Comparison of ENCODE assay signal across 8 mouse cellular contexts in the genomic region with DNA sequence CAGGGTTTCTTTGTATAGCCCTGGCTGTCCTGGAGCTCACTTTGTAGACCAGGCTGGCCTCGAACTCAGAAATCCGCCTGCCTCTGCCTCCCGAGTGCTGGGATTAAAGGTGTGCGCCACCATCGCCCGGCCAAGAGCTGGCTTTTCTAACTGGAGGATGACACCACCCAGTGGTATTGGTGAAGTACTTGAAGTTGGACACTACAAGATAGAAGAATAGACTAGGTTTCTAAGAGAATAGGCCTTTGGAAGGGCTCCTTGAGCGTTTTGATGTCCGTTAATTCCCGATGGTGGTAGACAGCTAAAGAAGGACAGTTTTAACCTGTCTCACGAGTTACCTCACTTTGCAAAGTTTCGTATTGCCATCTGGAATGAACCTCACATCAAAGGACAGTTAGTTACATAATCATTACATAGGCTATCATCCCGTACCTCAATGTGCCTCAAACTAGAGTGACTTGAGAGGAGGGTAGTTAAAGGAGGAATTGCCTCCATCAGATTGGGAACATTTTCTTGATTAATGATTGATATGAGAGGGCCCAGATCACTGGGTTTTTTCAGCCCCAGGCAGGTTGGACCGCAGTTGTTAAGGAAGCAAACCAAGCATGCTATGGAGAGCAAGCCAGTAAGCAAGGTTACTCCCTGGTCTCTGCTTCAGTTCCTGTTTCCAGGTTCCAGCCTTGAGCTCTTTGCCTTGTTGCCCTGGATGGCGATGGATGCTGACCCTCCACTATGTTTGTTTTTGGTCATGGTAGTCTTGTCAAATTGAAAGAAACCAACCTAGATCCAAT. TPM values are rescaled to one million over a fixed set of nuclear protein-coding genes. Genes with fewer than 3 reads are reported as not detected.
DNase-seq lines count a peak whose midpoint lies in the region; ATAC-seq and TF ChIP-seq lines count a peak whose summit lies in the region.

No protein-coding gene starts in this region.

- no peaks in the 10 kb centered on the region for H3K27me3 ChIP-seq in thymus, adult 2 months (ENCODE audit: control insufficient read depth, insufficient read depth, low read length)
- H3K27me3 ChIP-seq in heart, postnatal 0 days (ENCODE audit: control insufficient read depth, insufficient read depth, low read length), result no peaks in the 10 kb centered on the region
- no peaks in the 10 kb centered on the region for H3K27me3 ChIP-seq in limb, embryonic 10.5 days (ENCODE audit: low read depth, poor library complexity, severe bottlenecking)
- H3K27me3 ChIP-seq in midbrain, embryonic 10.5 days (ENCODE audit: low read depth, poor library complexity, severe bottlenecking), result no peaks in the 10 kb centered on the region
- no peaks in the 10 kb centered on the region for H3K27me3 ChIP-seq in stomach, embryonic 15.5 days (replicated peaks)

- no peak overlapping the region for H3K27ac ChIP-seq in thymus, adult 2 months (ENCODE audit: control insufficient read depth, insufficient read depth, low read length)
- H3K27ac ChIP-seq in heart, postnatal 0 days (ENCODE audit: low read depth), result peak overlapping the region; percentile 88; the same call in 1 of the 2 replicates
- peak overlapping the region; percentile 97 for H3K27ac ChIP-seq in limb, embryonic 10.5 days
- H3K27ac ChIP-seq in midbrain, embryonic 10.5 days (replicated peaks), result peak overlapping the region; percentile 98
- no peak overlapping the region for H3K27ac ChIP-seq in stomach, embryonic 15.5 days

- H3K4me1 ChIP-seq in thymus, adult 2 months (replicated peaks; ENCODE audit: control insufficient read depth, insufficient read depth, low read length), result peaks cover 3% of the 10 kb centered on the region
- H3K4me1 ChIP-seq in heart, postnatal 0 days (ENCODE audit: control insufficient read depth, insufficient read depth), result 0 out of 2 replicates have a peak, but pooled peaks cover 9% of the 10 kb centered on the region
- H3K4me1 ChIP-seq in limb, embryonic 10.5 days, result peaks cover 5% of the 10 kb centered on the region
- H3K4me1 ChIP-seq in midbrain, embryonic 10.5 days, result peaks cover 17% of the 10 kb centered on the region
- H3K4me1 ChIP-seq in stomach, embryonic 15.5 days, result peaks cover 6% of the 10 kb centered on the region; the same call in 1 of the 2 replicates

- H3K9me3 ChIP-seq in heart, postnatal 0 days (replicated peaks; ENCODE audit: control insufficient read depth, low read length), result no peaks in the 10 kb centered on the region
- H3K9me3 ChIP-seq in limb, embryonic 10.5 days (replicated peaks), result no peaks in the 10 kb centered on the region
- no peaks in the 10 kb centered on the region for H3K9me3 ChIP-seq in midbrain, embryonic 10.5 days (replicated peaks)
- H3K9me3 ChIP-seq in stomach, embryonic 15.5 days, result no peaks in the 10 kb centered on the region

- TF ChIP-seq EP300 in heart, postnatal 0 days (IDR thresholded peaks at IDR 0.05; ENCODE audit: low read depth), result no peak

- WGBS in thymus, adult 2 months, result 46% methylated on average over 14 of the region's 14 CpGs
- WGBS in heart, postnatal 0 days, result 61% methylated on average over 14 of the region's 14 CpGs
- 75% methylated on average over 14 of the region's 14 CpGs for WGBS in limb, embryonic 10.5 days
- 74% methylated on average over 14 of the region's 14 CpGs for WGBS in midbrain, embryonic 10.5 days
- WGBS in stomach, embryonic 15.5 days, result 55% methylated on average over 14 of the region's 14 CpGs

- H3K9ac ChIP-seq in heart, postnatal 0 days (replicated peaks; ENCODE audit: low read depth, low read length), result peak overlapping the region; percentile 77
- peak overlapping the region; percentile 86; the same call in 1 of the 2 replicates for H3K9ac ChIP-seq in stomach, embryonic 15.5 days

- DNase-seq in thymus, adult 2 months, result peak; percentile 18
- DNase-seq in thymus, adult 18-20 months, result no peak
- peak; percentile 27 for DNase-seq in heart, postnatal 0 days (ENCODE audit: low spot score)
- peak; percentile 36 for DNase-seq in limb, embryonic 10.5 days (ENCODE audit: low spot score)
- peak; percentile 21 for DNase-seq in midbrain, embryonic 10.5 days (ENCODE audit: low spot score)
- DNase-seq in urinary bladder, postnatal 25 days (ENCODE audit: low spot score), result no peak

- H3K36me3 ChIP-seq in thymus, adult 2 months (ENCODE audit: control insufficient read depth, insufficient read depth, low read length), result no peaks in the 10 kb centered on the region
- no peaks in the 10 kb centered on the region for H3K36me3 ChIP-seq in heart, postnatal 0 days (replicated peaks; ENCODE audit: control insufficient read depth, insufficient read depth, low read length)
- peaks cover 13% of the 10 kb centered on the region for H3K36me3 ChIP-seq in limb, embryonic 10.5 days
- H3K36me3 ChIP-seq in midbrain, embryonic 10.5 days, result peaks cover 25% of the 10 kb centered on the region
- H3K36me3 ChIP-seq in stomach, embryonic 15.5 days, result no peaks in the 10 kb centered on the region

- peak; percentile 52; the same call in 1 of the 2 replicates for ATAC-seq in common myeloid progenitor, adult 5-6 weeks (replicated peaks; ENCODE audit: low read depth, poor library complexity, severe bottlenecking)
- ATAC-seq in heart, postnatal 0 days (ENCODE audit: insufficient read depth, low read depth), result no peak
- no peak for ATAC-seq in stomach, embryonic 15.5 days (ENCODE audit: insufficient read depth, low FRiP score, low read depth)

- peak overlapping the region; percentile 70 for H3K4me2 ChIP-seq in heart, postnatal 0 days (ENCODE audit: low read depth, low read length)
- H3K4me2 ChIP-seq in stomach, embryonic 15.5 days, result peak overlapping the region; percentile 66

- no peak for TF ChIP-seq POLR2A in thymus, adult 2 months (IDR thresholded peaks at IDR 0.05; ENCODE audit: control insufficient read depth, extremely low read depth, insufficient read depth, low read length, poor library complexity)

- no peak for TF ChIP-seq CTCF in thymus, adult 2 months (IDR thresholded peaks at IDR 0.05; ENCODE audit: borderline replicate concordance, control insufficient read depth, extremely low read depth, insufficient read depth, low read length, poor library complexity)
- TF ChIP-seq CTCF in heart, postnatal 0 days (IDR thresholded peaks at IDR 0.05; ENCODE audit: low read depth), result peak; percentile 19; the same call in 1 of the 2 replicates

- H3K4me3 ChIP-seq in thymus, adult 2 months (ENCODE audit: control insufficient read depth, insufficient read depth, low read length), result peak overlapping the region; percentile 71
- peak overlapping the region; percentile 84 for H3K4me3 ChIP-seq in heart, postnatal 0 days (ENCODE audit: low read depth, low read length)
- H3K4me3 ChIP-seq in limb, embryonic 10.5 days, result peak overlapping the region; percentile 78
- H3K4me3 ChIP-seq in midbrain, embryonic 10.5 days, result peak overlapping the region; percentile 83
- H3K4me3 ChIP-seq in stomach, embryonic 15.5 days (replicated peaks), result peak overlapping the region; percentile 72

RNA-seq across cellular contexts. Expression of gene Mipol1, which starts 1.1 kb away (rescaled TPM):
- polyA plus RNA-seq in thymus, adult 2 months (2012; rRNA removed), result 1.3 and 1.5 TPM in 2 replicates
- 16.4 and 18.9 TPM in 2 replicates for total RNA-seq in common myeloid progenitor, adult 5-6 weeks (2017)
- total RNA-seq in heart, postnatal 0 days (2014; rRNA removed; ENCODE audit: low replicate concordance), result 4.9 and 5.9 TPM in 2 replicates
- 6.9 and 7.4 TPM in 2 replicates for polyA plus RNA-seq in heart, postnatal 0 days (2015; fragmentation: Nextera tagmentation; extraction: Ambion mirVana)
- 10.6 and 12.5 TPM in 2 replicates for polyA plus RNA-seq in limb, embryonic 10.5 days (2016; fragmentation: Nextera tagmentation; extraction: Ambion mirVana)
- 7.8 and 8.9 TPM in 2 replicates for polyA plus RNA-seq in midbrain, embryonic 10.5 days (2016; fragmentation: Nextera tagmentation; extraction: Ambion mirVana)
- polyA plus RNA-seq in stomach, embryonic 15.5 days (2015; fragmentation: Nextera tagmentation; extraction: Ambion mirVana), result 10.0 and 11.2 TPM in 2 replicates

RNA-seq across cellular contexts. Expression of gene Prps1l3, which starts 1.1 kb away (rescaled TPM):
- polyA plus RNA-seq in thymus, adult 2 months (2012; rRNA removed), result 25.5 and 27.5 TPM in 2 replicates
- 118 and 119 TPM in 2 replicates for total RNA-seq in common myeloid progenitor, adult 5-6 weeks (2017)
- 29.7 and 31.2 TPM in 2 replicates for total RNA-seq in heart, postnatal 0 days (2014; rRNA removed; ENCODE audit: low replicate concordance)
- polyA plus RNA-seq in heart, postnatal 0 days (2015; fragmentation: Nextera tagmentation; extraction: Ambion mirVana), result 18.6 and 19.3 TPM in 2 replicates
- 85.5 and 87.5 TPM in 2 replicates for polyA plus RNA-seq in limb, embryonic 10.5 days (2016; fragmentation: Nextera tagmentation; extraction: Ambion mirVana)
- 74.9 and 83.9 TPM in 2 replicates for polyA plus RNA-seq in midbrain, embryonic 10.5 days (2016; fragmentation: Nextera tagmentation; extraction: Ambion mirVana)
- 63.5 and 63.9 TPM in 2 replicates for polyA plus RNA-seq in stomach, embryonic 15.5 days (2015; fragmentation: Nextera tagmentation; extraction: Ambion mirVana)

RNA-seq across cellular contexts. Expression of gene Slc25a21, which starts 34.0 kb away (rescaled TPM):
- polyA plus RNA-seq in thymus, adult 2 months (2012; rRNA removed), result 0.03 TPM in 1 of 2 replicates, not detected in the other
- total RNA-seq in common myeloid progenitor, adult 5-6 weeks (2017), result 24.2 and 27.9 TPM in 2 replicates
- total RNA-seq in heart, postnatal 0 days (2014; rRNA removed; ENCODE audit: low replicate concordance), result not detected in 2 replicates
- 0.05 and 0.31 TPM in 2 replicates for polyA plus RNA-seq in heart, postnatal 0 days (2015; fragmentation: Nextera tagmentation; extraction: Ambion mirVana)
- 1.6 and 2.1 TPM in 2 replicates for polyA plus RNA-seq in limb, embryonic 10.5 days (2016; fragmentation: Nextera tagmentation; extraction: Ambion mirVana)
- 2.5 and 4.0 TPM in 2 replicates for polyA plus RNA-seq in midbrain, embryonic 10.5 days (2016; fragmentation: Nextera tagmentation; extraction: Ambion mirVana)
- polyA plus RNA-seq in stomach, embryonic 15.5 days (2015; fragmentation: Nextera tagmentation; extraction: Ambion mirVana), result 2.2 and 3.2 TPM in 2 replicates

Comparison
In these comparisons a context has a peak if more than half of its experiments do, and no peak if none do; other contexts are left out.
1. DNase-seq: peak in thymus, adult 2 months (single experiment), heart, postnatal 0 days (single experiment), limb, embryonic 10.5 days (single experiment) and midbrain, embryonic 10.5 days (single experiment); none in thymus, adult 18-20 months (0 of 2) and urinary bladder, postnatal 25 days (single experiment).
2. H3K27ac ChIP-seq: peak in heart, postnatal 0 days (single experiment), limb, embryonic 10.5 days (single experiment) and midbrain, embryonic 10.5 days (single experiment); none in thymus, adult 2 months (single experiment) and stomach, embryonic 15.5 days (single experiment).
3. Peak in every context shown above with its lines, with median percentiles within 50 percentile points of each other: H3K4me3 ChIP-seq.